Mouse (Mus musculus): Measurements from ENCODE around the gene Zfp322a. TPM values are rescaled to one million over a fixed set of nuclear protein-coding genes. Genes with fewer than 3 reads are reported as not detected.

Zfp322a gene
- polyA plus RNA-seq, 1 experiment, result 10.1 TPM

Other genes with a start within 250 kb of the Zfp322a start
- gene Vmn1r218, start 236.1 kb downstream of the Zfp322a start, polyA plus RNA-seq (2012; ENCODE audit: insufficient read depth, insufficient read length, missing spikeins), result not detected in 2 replicates
- gene Vmn1r219, start 209.9 kb downstream of the Zfp322a start, polyA plus RNA-seq (2012; ENCODE audit: insufficient read depth, insufficient read length, missing spikeins), result not detected in 2 replicates
- gene Vmn1r220, start 181.2 kb downstream of the Zfp322a start, polyA plus RNA-seq (2012; ENCODE audit: insufficient read depth, insufficient read length, missing spikeins), result not detected in 2 replicates
- not detected in 2 replicates for gene Vmn1r221, start 155.1 kb downstream of the Zfp322a start, polyA plus RNA-seq (2012; ENCODE audit: insufficient read depth, insufficient read length, missing spikeins)
- not detected in 2 replicates for gene Vmn1r222, start 133.3 kb downstream of the Zfp322a start, polyA plus RNA-seq (2012; ENCODE audit: insufficient read depth, insufficient read length, missing spikeins)
- not detected in 2 replicates for gene Vmn1r223, start 122.1 kb downstream of the Zfp322a start, polyA plus RNA-seq (2012; ENCODE audit: insufficient read depth, insufficient read length, missing spikeins)
- gene Abt1, start 54.7 kb upstream of the Zfp322a start, polyA plus RNA-seq (2012; ENCODE audit: insufficient read depth, insufficient read length, missing spikeins), result 4.4 and 5.0 TPM in 2 replicates
- gene Btn1a1, start 96.7 kb upstream of the Zfp322a start, polyA plus RNA-seq (2012; ENCODE audit: insufficient read depth, insufficient read length, missing spikeins), result not detected in 2 replicates
- gene Btn2a2, start 119.6 kb upstream of the Zfp322a start, polyA plus RNA-seq (2012; ENCODE audit: insufficient read depth, insufficient read length, missing spikeins), result not detected in 2 replicates
- 69.6 and 128 TPM in 2 replicates for gene Hist1h4h, start 161.8 kb upstream of the Zfp322a start, polyA plus RNA-seq (2012; ENCODE audit: insufficient read depth, insufficient read length, missing spikeins)
- not detected in 2 replicates for gene Hist1h2af, start 164.7 kb upstream of the Zfp322a start, polyA plus RNA-seq (2012; ENCODE audit: insufficient read depth, insufficient read length, missing spikeins)
- gene Hist1h3g, start 166.2 kb upstream of the Zfp322a start, polyA plus RNA-seq (2012; ENCODE audit: insufficient read depth, insufficient read length, missing spikeins), result not detected in 2 replicates
- 1.7 and 2.3 TPM in 2 replicates for gene Hist1h2bh, start 174.2 kb upstream of the Zfp322a start, polyA plus RNA-seq (2012; ENCODE audit: insufficient read depth, insufficient read length, missing spikeins)
- not detected in 2 replicates for gene Hist1h3f, start 174.8 kb upstream of the Zfp322a start, polyA plus RNA-seq (2012; ENCODE audit: insufficient read depth, insufficient read length, missing spikeins)
- gene Hist1h4f, start 182.4 kb upstream of the Zfp322a start, polyA plus RNA-seq (2012; ENCODE audit: insufficient read depth, insufficient read length, missing spikeins), result not detected in 2 replicates
- gene Hist1h1d, start 184.1 kb upstream of the Zfp322a start, polyA plus RNA-seq (2012; ENCODE audit: insufficient read depth, insufficient read length, missing spikeins), result 0.24 and 1.1 TPM in 2 replicates
- 2.8 and 2.9 TPM in 2 replicates for gene Hist1h3e, start 193.2 kb upstream of the Zfp322a start, polyA plus RNA-seq (2012; ENCODE audit: insufficient read depth, insufficient read length, missing spikeins)
- not detected in 2 replicates for gene Hist1h2ae, start 202.0 kb upstream of the Zfp322a start, polyA plus RNA-seq (2012; ENCODE audit: insufficient read depth, insufficient read length, missing spikeins)
- not detected in 2 replicates for gene Hist1h2bg, start 202.2 kb upstream of the Zfp322a start, polyA plus RNA-seq (2012; ENCODE audit: insufficient read depth, insufficient read length, missing spikeins)
- 4.4 TPM in 1 of 2 replicates, not detected in the other for gene Hist1h2bf, start 205.0 kb upstream of the Zfp322a start, polyA plus RNA-seq (2012; ENCODE audit: insufficient read depth, insufficient read length, missing spikeins)
- not detected in 2 replicates for gene Hist1h2ad, start 205.2 kb upstream of the Zfp322a start, polyA plus RNA-seq (2012; ENCODE audit: insufficient read depth, insufficient read length, missing spikeins)
- gene Hist1h3d, start 206.6 kb upstream of the Zfp322a start, polyA plus RNA-seq (2012; ENCODE audit: insufficient read depth, insufficient read length, missing spikeins), result 1.1 and 2.5 TPM in 2 replicates
- gene Hist1h4d, start 212.4 kb upstream of the Zfp322a start, polyA plus RNA-seq (2012; ENCODE audit: insufficient read depth, insufficient read length, missing spikeins), result not detected in 2 replicates